Mouse (Mus musculus) gastrocnemius, adult 8-10 months (tissue): ENCODE measurements at regions not wholly inside any gene's neighbourhood (a gene's known extent, or its start where the extent isn't known, plus 50 kb on each side); places are given as distances from the start of the nearest gene placed in this dataset.

ENCODE experiments used
- DNase-seq, 2 experiments: peaks; one replicate each; pipeline ENCODE4 v3.0.0; 2022; ENCODE audit warnings: low spot score in 2 of 2

- no peak for DNase-seq
Observed at GRCm38 (mm10) chr15:25305801-25306200, 107.8 kb downstream of the Basp1 start.

DNA sequence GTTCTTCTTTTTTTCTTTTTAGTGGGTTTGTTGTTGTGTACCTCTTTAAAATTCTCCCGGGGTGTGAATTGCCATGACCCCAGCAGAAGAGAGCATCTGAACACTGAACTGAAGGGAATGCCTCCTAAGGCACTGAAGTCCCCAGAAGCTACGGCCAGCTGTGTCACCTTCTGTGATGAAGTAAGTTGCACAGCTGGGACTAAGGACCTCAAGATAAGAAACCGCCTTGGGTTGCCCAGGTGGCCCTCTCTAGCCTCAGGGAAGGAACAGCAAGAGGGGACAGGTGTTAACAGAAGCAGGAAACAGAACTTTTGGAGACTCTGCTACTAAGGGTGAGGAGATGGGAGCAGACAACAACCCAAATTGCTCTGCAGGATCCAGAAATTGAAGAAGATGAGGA lies 110.2 kb downstream of the Basp1 start:
- DNase-seq, result no peak

GRCm38 (mm10) chr15:25302671-25303294 lies 110.8 kb downstream of the Basp1 start:
- no peak for DNase-seq

- no peak for DNase-seq
Observed at GRCm38 (mm10) chr15:25301810-25302209, 111.8 kb downstream of the Basp1 start.

DNA sequence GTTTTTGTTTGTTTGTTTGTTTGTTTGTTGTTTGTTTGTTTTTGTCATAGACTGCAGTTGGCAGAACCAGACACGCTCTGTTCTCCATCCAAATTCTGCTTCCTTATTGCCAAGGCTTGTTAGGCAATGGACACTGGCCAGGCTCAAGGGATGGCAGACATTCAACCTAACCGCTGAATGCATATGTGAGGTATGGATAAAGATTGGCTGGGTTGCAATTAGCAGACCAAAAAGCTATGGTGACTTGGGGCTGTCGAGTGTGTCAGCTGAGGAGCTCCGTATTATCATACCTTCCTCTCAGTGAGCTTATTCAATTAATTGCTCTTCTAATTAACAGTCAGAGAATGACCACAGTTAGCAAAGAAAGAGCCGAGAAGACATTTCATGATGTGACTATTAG lies 116.3 kb downstream of the Basp1 start:
- no peak for DNase-seq

DNA sequence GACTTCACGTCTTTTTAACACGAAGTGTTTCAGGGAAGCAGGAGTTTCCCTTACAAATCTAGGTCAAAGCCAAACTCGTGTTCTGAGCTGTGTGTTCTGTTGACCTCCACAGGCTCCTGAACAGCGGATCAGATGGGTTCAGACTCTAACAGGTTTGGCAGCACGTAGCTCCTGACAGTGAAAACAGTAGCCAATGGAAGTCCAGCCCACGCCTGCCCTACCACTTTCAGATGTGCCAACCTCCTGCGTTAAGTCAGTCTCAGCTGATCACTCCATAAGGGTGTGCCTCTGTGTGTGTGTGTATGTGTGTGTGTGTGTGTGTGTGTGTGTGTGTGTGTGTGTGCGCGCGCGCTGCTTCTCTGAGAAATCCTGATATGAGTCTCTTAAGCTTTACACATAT lies 116.8 kb downstream of the Basp1 start:
- DNase-seq, result no peak

DNA sequence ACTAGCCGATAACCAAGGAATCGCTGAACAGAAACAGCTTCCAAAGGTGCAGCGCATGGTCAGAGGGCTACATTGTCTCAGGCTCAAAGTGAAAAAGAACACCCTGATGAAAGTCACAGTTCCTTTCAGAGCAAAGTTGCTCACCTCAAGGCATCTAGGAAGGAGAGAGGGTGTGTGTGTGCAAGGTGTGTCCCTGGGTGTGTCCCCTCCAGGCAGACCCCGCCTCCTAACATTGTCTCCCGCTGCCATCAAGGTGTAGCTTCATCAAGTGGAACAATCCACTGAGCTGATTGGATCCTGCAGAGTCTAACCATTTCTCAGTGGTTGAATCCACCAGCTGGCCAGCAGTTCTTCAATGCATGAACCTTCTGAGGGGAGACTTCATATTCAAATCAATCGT lies 117.8 kb downstream of the Basp1 start:
- DNase-seq, result no peak

GRCm38 (mm10) chr15:25291231-25291691 lies 122.3 kb downstream of the Basp1 start:
- DNase-seq, result no peak

DNA sequence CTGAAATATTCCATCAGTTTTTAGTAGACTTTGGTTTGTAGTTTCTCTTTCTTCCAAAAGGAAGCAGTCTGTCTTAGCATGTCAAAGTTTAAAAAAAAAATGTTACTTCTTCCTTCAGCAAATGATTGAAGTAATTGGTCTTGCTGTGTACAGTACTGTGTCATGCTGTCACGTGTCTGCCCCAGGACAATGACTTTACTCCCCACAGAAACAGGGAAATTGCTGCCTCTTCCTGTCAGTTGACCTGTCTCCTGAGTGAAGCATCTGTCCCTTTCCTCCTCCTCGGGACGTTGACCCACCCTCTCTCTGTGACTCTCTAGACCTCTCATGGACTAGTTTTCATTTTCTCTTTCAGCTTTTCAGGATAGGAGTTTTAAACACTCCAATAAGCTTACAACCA lies 125.7 kb downstream of the Basp1 start:
- no peak for DNase-seq

GRCm38 (mm10) chr15:25284354-25285199 lies 129.0 kb downstream of the Basp1 start:
- DNase-seq, result no peak

DNA sequence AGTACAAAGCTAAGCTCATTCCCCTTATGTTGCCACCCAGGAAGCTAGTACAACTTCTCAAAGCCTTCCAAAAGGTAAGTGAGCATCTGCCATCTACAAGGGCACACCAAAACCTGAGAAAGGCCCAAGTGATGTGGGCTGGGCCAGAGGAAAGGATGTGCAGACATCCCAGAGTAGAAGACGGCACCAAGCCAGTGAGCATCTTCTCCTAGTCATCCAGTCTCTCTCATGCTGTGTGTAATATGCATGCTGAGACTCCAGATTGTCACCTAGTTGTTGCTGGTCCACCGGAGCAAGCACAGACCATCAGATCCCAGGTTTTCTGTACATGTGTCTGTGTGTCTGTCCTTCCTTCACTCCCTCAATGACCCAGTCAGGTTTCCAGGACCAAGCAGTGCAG lies 129.9 kb downstream of the Basp1 start:
- no peak for DNase-seq

GRCm38 (mm10) chr15:25282346-25282745 lies 131.2 kb downstream of the Basp1 start:
- no peak for DNase-seq

DNA sequence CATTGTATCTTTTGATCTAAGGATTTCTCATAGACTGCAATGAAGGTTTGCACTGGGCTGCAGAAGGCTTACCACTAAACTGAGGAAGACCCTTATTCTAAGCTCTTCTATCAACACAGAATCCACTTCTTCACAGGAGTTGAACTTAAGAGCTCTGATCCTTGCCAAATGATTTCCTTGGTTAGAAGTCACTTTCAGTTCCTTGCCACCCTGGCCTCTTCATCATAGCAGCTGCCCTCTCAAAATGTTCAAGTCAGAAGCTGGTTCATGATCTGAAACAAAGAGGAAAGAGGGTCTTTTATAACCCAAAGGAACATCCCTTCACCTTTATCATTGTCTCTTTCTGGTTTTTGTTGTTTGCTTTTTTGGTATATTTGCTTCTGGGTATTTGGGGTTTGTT lies 131.6 kb downstream of the Basp1 start:
- DNase-seq, result no peak

DNA sequence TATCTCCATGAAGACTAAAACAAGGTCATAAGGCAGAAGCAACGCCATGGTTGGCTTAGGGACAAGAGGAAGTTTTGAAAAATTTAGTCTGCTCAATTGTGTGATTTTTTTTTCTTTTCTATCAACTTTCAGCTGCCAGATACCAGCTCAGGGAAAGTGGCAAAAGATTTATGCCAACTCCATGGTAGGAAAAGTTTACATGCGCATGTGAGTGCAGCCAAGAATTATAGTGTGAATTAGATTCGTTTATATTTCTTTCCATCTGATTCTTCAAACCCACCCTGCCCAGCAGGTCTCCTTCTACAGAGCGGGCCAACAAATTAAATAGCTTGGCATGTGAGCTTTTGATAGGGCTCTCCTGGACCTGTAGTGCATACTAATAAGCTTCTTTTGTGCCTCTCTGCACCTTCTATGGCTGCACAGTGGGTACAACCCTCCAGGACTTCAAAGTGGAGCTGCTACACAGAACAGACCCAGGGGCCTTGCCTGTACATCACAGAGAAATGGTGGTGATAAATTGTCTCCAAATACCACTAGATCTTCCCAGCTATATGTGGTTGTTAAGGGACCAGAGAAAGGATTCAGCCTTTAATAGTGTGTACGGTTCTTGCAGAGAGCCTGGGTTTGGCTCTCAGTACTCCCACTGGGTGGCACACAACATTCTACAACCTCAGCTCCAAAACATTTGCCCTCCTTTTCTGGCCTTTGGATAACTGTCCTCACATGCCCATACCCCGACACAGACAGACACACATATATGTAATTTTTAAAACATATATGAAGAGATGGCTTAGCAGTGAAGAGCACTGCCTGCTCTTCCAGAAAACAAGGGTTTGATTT lies 135.0 kb downstream of the Basp1 start:
- DNase-seq, result no peak

DNA sequence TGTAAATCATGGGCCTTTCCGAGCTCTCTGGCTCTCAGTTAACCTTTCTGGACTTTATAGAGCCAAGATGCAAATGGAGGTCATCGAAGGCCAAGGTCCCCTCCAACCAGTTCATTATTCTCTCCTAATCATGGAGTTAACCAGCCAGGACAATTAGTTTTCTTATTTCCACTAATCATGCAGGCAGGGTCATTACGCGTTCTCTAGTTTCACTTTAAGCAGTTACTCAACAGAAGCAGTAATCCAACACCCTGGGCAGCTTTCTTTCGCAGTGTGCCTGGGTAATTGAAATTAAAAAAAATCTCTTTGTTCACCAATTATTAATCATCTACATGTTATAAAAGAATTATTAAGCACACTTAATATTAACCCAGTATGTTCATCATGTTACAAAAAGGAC lies 137.3 kb downstream of the Basp1 start:
- no peak for DNase-seq

DNA sequence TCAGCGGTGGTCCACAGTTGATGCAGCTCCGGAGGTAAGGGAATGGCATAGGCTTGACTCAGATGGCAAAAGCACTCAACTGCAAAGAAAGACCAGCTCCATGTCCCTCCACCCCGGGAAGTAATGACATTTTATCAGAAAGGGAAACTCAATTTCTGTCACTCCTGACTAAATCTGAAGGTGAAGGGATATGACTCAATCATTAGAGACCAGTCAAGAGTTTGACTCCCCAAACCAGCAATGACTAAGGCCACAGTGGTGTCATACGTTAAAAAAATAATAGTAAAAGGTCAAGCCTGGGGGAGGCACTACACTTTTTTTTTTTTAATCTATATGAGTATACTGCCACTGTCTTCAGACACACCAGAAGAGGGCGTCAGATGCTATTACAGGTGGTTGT lies 141.7 kb downstream of the Basp1 start:
- DNase-seq, result no peak

- DNase-seq, result no peak
Observed at GRCm38 (mm10) chr15:25270349-25270748, 143.2 kb downstream of the Basp1 start.

- no peak for DNase-seq
Observed at GRCm38 (mm10) chr15:25269345-25269996, 144.1 kb downstream of the Basp1 start.

GRCm38 (mm10) chr15:25268436-25268835 lies 145.1 kb downstream of the Basp1 start:
- no peak for DNase-seq

GRCm38 (mm10) chr15:25267509-25267908 lies 146.1 kb downstream of the Basp1 start:
- no peak for DNase-seq
